Mouse (Mus musculus): ENCODE measurements around the gene Usp50.

- TF ChIP-seq CTCF (IDR thresholded peaks at IDR 0.05; ENCODE audit: low read depth) (no peak), EP300 (IDR thresholded peaks at IDR 0.05; ENCODE audit: low read depth) (no peak)
These were observed 92.0 kb downstream of the Usp50 start for GRCm38 (mm10) chr2:126691290-126691689.

Measured in liver, postnatal 0 days (tissue).